23 mouse cellular contexts compared by ENCODE assay signal in genomic region chr5:136075076-136075475, GRCm38 (mm10). TPM values are rescaled to one million over a fixed set of nuclear protein-coding genes. Genes with fewer than 3 reads are reported as not detected.
"Had no signal": no experiment of that assay in that cellular context is flagged by ENCODE, and none has a peak within 500 bp of the region (broad histone marks: within the 10 kb centered on the region; RNA-seq: fewer than 3 reads in every experiment).

No protein-coding gene starts in this region.

- ATAC-seq: liver, postnatal 0 days; lung, postnatal 0 days; midbrain, embryonic 13.5 days; midbrain, embryonic 16.5 days had no signal

- H3K27me3 ChIP-seq: lung, embryonic 15.5 days; midbrain, embryonic 13.5 days; neural tube, embryonic 13.5 days; neural tube, embryonic 15.5 days had no signal

- H3K9ac ChIP-seq: liver, embryonic 15.5 days; liver, postnatal 0 days; lung, embryonic 15.5 days; midbrain, embryonic 13.5 days; neural tube, embryonic 13.5 days; neural tube, embryonic 15.5 days had no signal

- H3K4me3 ChIP-seq: liver, embryonic 15.5 days; lung, embryonic 15.5 days; midbrain, embryonic 13.5 days; myocyte; neural tube, embryonic 13.5 days; neural tube, embryonic 15.5 days had no signal

- H3K4me2 ChIP-seq: liver, embryonic 15.5 days; lung, embryonic 15.5 days; midbrain, embryonic 11.5 days; midbrain, embryonic 13.5 days; neural tube, embryonic 13.5 days; neural tube, embryonic 15.5 days had no signal

- H3K36me3 ChIP-seq: liver, embryonic 15.5 days; lung, embryonic 15.5 days; midbrain, embryonic 13.5 days; neural tube, embryonic 13.5 days; neural tube, embryonic 15.5 days had no signal

- DNase-seq: liver, postnatal 0 days; lung, adult 2 months; lung, postnatal 14 days; lung, postnatal 36 days; retina, postnatal 1 day; right cerebral cortex, adult 18-20 months; right cerebral cortex, postnatal 25 days; right cerebral cortex, postnatal 4 days; spleen, adult 18-20 months; thymus, adult 18-20 months; thymus, postnatal 14 days; thymus, postnatal 36 days had no signal

- H3K27ac ChIP-seq: liver, embryonic 15.5 days; lung, embryonic 15.5 days; macrophage; midbrain, embryonic 13.5 days; neural tube, embryonic 13.5 days; neural tube, embryonic 15.5 days had no signal

- H3K9me3 ChIP-seq: liver, embryonic 15.5 days; lung, embryonic 15.5 days; midbrain, embryonic 13.5 days; neural tube, embryonic 13.5 days; neural tube, embryonic 15.5 days had no signal

- H3K4me1 ChIP-seq: liver, embryonic 15.5 days; midbrain, embryonic 13.5 days had no signal

RNA-seq across cellular contexts. Expression of gene Upk3bl, which starts 20.8 kb away (rescaled TPM):
- total RNA-seq: megakaryocyte, adult 5-6 weeks had no signal
- polyA plus RNA-seq: liver, postnatal 0 days; macrophage; midbrain, embryonic 13.5 days; midbrain, embryonic 16.5 days; myocyte; neural tube, embryonic 13.5 days; neural tube, embryonic 15.5 days had no signal

RNA-seq across cellular contexts. Expression of gene Upk3b, which starts 36.8 kb away (rescaled TPM):
- total RNA-seq: megakaryocyte, adult 5-6 weeks had no signal
- polyA plus RNA-seq: macrophage; midbrain, embryonic 11.5 days; midbrain, embryonic 13.5 days; myocyte had no signal
